Mouse (Mus musculus) erythroblast, embryonic 14.5 days (primary cell): ENCODE data around the gene Tubg1.

Source experiments
- GATA1 ChIP-seq: IDR thresholded peaks from 2 replicates; pipeline ENCODE4 v1.6.1; 2012; ENCODE audit warnings: low read length, inconsistent platforms, mixed read lengths
- TAL1 ChIP-seq: IDR thresholded peaks from 3 replicates; pipeline ENCODE4 v1.6.1; 2012; ENCODE audit warnings: low read length, inconsistent platforms, mixed read lengths

DNA sequence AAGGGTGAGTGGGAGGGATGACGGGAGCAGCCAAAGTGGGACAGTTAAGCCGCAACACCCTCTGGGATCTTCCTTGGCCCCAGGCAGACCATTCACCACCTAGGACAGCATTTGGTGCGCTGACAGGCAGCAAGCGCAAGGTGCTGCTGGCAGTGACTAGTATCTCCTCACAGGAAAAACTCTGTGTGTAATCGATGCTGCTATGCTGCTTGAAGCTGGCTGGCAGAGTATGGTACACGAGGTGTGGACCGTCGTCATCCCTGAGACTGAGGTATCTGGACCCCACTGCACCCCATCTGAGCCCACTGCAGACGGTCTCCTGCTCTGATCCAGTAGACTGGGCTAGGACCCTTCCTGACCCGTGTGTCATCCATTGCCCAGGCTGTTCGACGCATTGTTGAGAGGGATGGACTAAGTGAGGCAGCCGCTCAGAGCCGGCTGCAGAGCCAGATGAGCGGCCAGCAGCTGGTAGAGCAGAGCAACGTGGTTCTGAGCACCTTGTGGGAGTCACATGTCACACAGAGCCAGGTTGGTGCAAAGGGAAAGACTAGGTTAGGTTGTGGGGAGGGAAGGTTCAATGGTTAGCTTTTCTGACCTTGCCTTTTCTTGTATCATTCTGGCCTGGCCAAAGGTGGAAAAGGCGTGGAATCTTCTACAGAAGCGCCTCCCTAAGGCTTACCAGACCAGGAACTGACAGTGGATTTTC lies 34.0 kb upstream of the Tubg1 start:
- TF ChIP-seq GATA1 (no peak), TAL1 (no peak)
